Mouse (Mus musculus) testis, postnatal 14 days (tissue): Measurements from ENCODE around the gene Pcdh7.

ENCODE experiments used
- DNase-seq: peaks from one replicate; pipeline ENCODE4 v3.0.0; 2021; ENCODE audit warnings: low spot score

Pcdh7 gene

GRCm38 (mm10) chr5:57797951-57798670, 80.3 kb downstream of the Pcdh7 start:
- no peak for DNase-seq

GRCm38 (mm10) chr5:57803108-57803507, 85.3 kb downstream of the Pcdh7 start:
- DNase-seq, result no peak

DNA sequence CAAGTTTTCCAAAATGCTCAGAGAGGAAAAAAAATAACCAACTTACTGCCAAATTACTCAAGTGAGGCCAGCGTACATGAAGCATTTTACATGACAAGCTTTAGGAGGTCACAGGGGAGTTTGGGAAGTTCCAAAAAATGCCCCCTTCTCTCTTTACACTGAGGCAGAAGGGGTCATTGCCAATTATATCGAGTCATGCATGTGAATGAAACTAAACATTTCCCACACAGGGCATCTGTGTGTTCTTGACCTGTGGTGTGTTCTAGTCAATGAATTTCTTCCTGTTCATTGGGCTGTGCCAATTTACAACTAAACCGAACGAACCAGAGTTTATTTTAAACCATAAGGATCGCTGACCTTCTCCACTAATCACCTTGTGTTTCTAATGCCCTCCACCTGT, 86.1 kb downstream of the Pcdh7 start:
- no peak for DNase-seq

DNA sequence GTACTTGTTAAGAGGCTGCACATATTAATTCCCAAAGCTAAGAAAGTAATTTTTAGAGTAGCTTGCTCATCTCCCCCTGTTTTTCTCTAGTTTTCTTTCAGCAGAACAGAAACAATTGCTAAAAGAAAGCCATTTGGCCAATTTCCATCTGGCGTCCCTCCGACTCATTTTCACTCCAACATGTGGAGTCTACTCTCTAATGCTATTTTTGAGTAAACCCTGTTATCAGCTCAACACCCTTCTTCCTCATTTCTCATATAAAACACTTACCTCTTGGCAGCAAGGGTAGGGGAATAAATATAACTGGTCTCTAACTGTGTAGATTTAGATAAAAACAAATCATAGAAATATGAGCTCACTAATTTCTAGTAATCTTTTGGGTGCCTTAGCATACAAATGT, 89.6 kb downstream of the Pcdh7 start:
- no peak for DNase-seq

DNA sequence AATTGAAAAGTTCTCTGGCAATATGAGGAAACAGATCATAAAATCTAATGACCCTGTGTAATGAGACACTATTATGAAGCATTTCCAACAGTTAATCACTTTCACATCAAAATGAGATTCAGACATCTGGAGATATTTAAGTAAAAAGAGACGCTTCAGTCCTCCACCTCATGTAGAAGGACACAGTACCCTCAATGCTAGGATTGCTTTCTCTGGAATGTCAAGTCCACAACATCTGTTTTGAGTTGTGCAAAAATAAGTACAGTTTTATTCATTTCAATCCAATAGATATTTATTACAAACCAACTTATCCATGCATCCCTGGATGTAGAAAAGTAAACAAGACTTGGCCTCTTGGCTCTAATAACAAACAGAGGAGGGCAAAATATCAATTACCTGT, 92.9 kb downstream of the Pcdh7 start:
- DNase-seq, result no peak

DNA sequence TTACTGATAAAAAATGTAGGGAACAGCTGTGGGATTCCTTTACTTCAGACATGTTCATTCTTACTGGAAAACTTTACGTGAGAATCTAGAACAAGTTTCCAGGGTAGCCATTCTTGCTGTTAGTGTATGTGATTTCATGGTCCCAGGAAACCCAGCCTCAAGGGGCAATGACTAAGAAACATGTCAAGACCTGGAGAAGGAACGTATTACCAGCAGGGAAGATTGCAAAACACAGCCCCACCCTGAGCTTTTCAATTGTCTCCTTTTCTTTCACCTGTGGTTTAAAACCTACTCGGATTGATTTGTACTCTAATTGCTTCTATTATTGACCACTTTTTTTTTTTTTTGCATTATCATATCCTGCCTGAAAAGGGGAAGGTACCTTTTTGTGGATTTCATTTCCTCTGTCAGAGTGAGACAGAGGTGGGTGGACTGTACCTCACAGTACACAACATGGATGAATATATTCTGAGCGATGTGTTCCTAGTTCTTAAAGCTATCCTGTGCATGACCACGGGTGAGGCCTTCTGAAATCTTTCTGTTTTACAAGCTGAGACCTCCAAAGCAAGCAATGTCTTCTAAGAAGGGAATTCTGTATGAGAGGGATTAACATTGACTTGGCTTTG, 98.3 kb downstream of the Pcdh7 start:
- DNase-seq, result no peak

DNA sequence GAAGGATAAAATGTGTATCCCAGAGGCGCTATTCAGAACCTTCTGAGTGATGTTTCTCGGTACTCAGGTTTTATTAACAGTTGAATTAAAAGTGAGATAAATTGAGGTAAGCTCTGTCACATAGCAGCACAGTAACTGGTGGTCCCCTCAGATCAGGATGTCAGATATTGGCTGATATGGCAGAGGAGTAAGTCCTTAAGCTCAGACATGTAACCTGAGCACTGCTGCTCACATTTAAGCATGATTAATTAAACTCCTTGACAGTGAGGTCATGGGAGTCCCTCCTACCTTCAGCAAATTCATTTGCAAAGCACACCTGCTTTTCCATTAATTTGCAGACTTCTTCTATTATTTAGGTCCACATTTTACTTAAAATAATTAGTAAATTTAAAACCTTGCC, 102.0 kb downstream of the Pcdh7 start:
- no peak for DNase-seq

DNA sequence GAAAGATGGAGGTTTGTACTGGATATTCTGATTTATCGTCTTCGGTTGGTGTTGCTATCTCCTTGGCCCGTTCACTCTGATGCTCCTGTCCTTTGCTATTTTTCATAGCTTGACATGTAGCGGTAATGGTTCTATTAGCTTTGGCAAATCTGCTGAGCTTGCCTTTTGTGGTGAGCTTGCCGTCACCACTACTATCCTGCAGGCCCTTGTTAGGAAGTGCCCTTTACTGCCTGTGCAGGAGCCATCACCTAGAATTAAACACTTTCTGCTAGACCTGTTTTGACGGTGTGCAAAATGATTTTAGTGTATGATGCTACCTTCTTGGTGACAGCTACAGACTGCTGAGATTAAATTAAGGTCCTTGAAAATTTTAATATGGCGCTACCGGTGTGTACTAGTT, 103.3 kb downstream of the Pcdh7 start:
- DNase-seq, result no peak

GRCm38 (mm10) chr5:57828437-57828836, 110.7 kb downstream of the Pcdh7 start:
- no peak for DNase-seq

- DNase-seq, result no peak
Observed at GRCm38 (mm10) chr5:57837150-57837549, 119.4 kb downstream of the Pcdh7 start.

- DNase-seq, result no peak
Observed at GRCm38 (mm10) chr5:57841357-57842119, 123.8 kb downstream of the Pcdh7 start.

DNA sequence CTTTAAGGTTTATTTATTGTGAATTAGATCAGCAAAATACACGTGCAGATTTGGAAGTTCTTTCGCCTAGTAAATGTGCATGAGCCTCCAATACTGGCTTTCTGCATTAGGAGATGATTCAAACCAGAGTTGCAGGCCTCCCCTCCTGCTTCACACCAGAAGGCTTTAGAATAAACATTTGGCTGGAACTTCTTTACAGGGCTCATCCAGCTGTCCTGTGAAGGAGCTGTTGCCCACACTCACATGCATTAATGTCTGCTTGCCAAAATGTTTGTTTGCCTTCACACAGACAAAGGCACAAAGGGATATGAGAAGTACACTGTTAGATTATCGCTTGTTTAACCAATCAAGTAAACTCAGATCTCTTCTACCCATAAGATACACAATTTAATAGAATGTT, 129.7 kb downstream of the Pcdh7 start:
- no peak for DNase-seq

- no peak for DNase-seq
Observed at GRCm38 (mm10) chr5:57850111-57850510, 132.3 kb downstream of the Pcdh7 start.

DNA sequence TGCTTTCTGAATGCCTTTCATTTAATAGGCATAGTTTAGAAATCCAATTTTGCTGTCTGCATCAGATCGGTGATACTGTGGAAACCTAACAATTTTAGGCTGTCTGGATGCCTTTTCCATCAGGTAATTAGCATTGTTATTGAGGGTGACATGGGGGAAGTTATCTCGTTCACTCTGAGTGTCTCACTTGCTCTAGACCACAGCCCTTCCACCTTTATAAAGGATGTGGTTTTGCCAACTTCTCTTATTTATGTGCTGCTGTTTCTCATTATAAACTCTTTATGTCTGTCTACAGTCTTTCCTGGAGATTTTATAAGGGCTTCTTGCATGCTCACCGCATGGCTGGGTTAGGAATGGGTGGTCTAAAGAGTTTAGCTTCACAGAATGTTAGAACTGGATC, 139.5 kb downstream of the Pcdh7 start:
- DNase-seq, result no peak

- DNase-seq, result no peak
Observed at GRCm38 (mm10) chr5:57864254-57864653, 146.5 kb downstream of the Pcdh7 start.

DNA sequence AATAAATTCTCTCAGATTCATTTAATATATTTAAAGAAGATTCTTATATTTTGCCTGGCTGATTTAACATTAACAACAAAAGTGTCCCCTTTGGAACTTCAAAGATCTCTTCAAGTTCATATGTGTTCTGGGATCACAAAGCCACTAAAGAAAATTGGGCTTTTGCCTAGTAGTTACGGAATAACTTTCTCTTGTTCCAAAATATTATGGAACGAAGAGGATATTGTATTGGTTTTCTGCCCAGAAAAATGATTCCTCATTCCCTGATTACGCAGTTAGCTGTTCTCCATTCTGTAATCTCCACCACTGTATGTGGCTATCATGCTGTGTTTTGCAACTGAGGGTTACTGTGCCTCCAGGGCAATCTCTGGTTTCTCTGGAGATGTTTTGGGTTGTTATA, 147.5 kb downstream of the Pcdh7 start:
- no peak for DNase-seq

- DNase-seq, result no peak
Observed at GRCm38 (mm10) chr5:57866097-57866496, 148.3 kb downstream of the Pcdh7 start.

GRCm38 (mm10) chr5:57867906-57868305, 150.1 kb downstream of the Pcdh7 start:
- no peak for DNase-seq

DNA sequence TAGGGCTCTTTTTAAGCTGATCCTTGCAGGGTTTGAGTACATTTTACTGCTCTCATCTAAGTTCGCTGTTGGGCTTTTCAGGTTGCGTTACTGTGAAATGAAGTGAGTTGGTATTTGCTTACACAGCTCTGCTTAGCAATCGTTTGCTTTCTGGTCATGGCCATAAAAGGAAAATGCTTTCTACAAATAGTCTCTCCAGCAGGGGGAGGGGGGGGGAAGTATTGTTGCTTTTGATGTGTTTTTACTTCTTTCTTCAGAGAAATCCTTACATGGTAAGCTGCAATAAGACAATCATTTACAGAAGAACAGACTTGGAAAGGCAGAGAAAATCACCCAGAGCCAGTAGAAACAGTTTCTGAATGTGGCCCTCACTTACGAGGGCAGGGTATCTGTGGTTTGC, 150.9 kb downstream of the Pcdh7 start:
- no peak for DNase-seq

GRCm38 (mm10) chr5:57870727-57871126, 153.0 kb downstream of the Pcdh7 start:
- no peak for DNase-seq

- no peak for DNase-seq
Observed at GRCm38 (mm10) chr5:57884982-57885381, 167.2 kb downstream of the Pcdh7 start.

- no peak for DNase-seq
Observed at GRCm38 (mm10) chr5:57899018-57899614, 181.3 kb downstream of the Pcdh7 start.

DNA sequence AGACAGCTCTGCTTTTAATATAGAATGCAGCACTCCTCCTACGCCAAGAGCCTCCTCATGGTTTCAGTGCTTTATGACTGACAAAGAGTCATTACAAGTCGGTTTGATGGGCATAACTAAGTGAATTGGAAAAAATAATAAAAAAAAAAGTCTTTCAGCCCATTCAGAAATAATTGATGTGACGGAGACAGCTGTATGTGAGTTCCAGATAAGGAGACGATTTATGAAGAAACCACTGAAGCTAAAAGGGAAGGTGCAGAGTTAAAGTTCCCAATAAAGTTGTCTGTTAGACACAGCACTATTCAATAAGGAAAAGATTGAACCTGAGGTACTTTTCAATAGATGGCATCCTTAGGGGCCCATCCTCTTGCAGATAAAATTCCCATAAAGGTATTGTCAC, 189.5 kb downstream of the Pcdh7 start:
- no peak for DNase-seq
